Mouse (Mus musculus) neural tube, embryonic 14.5 days (tissue): ENCODE data around the gene Wscd2. TPM values are rescaled to one million over a fixed set of nuclear protein-coding genes. Genes with fewer than 3 reads are reported as not detected.

Source experiments
- ATAC-seq: fragments of 200-750 bp; cut with Nextera tagmentation; 2 replicates; pipeline ENCODE4 v1.8.0; 2017; ENCODE audit warnings: low read depth, mild to moderate bottlenecking, moderate TSS enrichment, moderate library complexity
- H3K27ac ChIP-seq: fragments of 300-500 bp; sonication (generic); 2 replicates; pipeline ENCODE4 v1.5.1; 2014; ENCODE audit warnings: low read depth, mild to moderate bottlenecking, control low read depth, low read length, moderate library complexity, mixed read lengths
- H3K27me3 ChIP-seq: fragments of 300-500 bp; sonication (generic); 2 replicates; pipeline ENCODE4 v1.6.1; 2014; ENCODE audit warnings: low read length; ENCODE audit not compliant: control insufficient read depth, insufficient read depth
- H3K36me3 ChIP-seq: fragments of 300-500 bp; sonication (generic); 2 replicates; pipeline ENCODE4 v1.6.1; 2014; ENCODE audit warnings: low read length, mixed read lengths; ENCODE audit not compliant: control insufficient read depth, insufficient read depth
- H3K4me1 ChIP-seq: fragments of 300-500 bp; sonication (generic); 2 replicates; pipeline ENCODE4 v1.6.1; 2014; ENCODE audit warnings: low read length; ENCODE audit not compliant: control insufficient read depth, insufficient read depth
- H3K4me2 ChIP-seq: fragments of 300-500 bp; sonication (generic); 2 replicates; pipeline ENCODE4 v1.6.1; 2014; ENCODE audit warnings: mild to moderate bottlenecking, low read depth, low read length, control low read depth
- H3K4me3 ChIP-seq: fragments of 300-500 bp; sonication (generic); 2 replicates; pipeline ENCODE4 v1.5.1; 2014; ENCODE audit warnings: low read depth, low read length, control low read depth, mixed read lengths
- H3K9ac ChIP-seq: fragments of 300-500 bp; sonication (generic); replicated peaks from 2 replicates; pipeline ENCODE4 v1.6.1; 2014; ENCODE audit warnings: low read depth, mild to moderate bottlenecking, control low read depth, low read length, mixed read lengths
- H3K9me3 ChIP-seq: fragments of 300-500 bp; sonication (generic); 2 replicates; pipeline ENCODE4 v1.6.1; 2016; ENCODE audit warnings: low read length; ENCODE audit not compliant: control insufficient read depth
- WGBS: fragments of 180-500 bp; shearing (Covaris S2); extraction: QIAGEN DNeasy Blood & Tissue Kit; methylation state at CpG from one replicate; pipeline ENCODE4 v1.1.7; 2014; 5-methylcytosine and 5-hydroxymethylcytosine counted together
- polyA plus RNA-seq: library from polyadenylated mRNA; unstranded; fragments of >200 nt; fragmentation: Nextera tagmentation; extraction: Ambion mirVana; gene quantifications from 2 replicates; pipeline ENCODE4 v1.2.1, GENCODE M21; 2014

Wscd2 gene
- polyA plus RNA-seq, 1 experiment from 2014 or later = 19.9 TPM

- no peak overlapping the region for H3K4me3 ChIP-seq
- no peaks in the 10 kb centered on the region for H3K9me3 ChIP-seq
- ATAC-seq = no peak
- no peak overlapping the region for H3K9ac ChIP-seq
- H3K4me1 ChIP-seq = no peaks in the 10 kb centered on the region
- WGBS = 88% methylated on average over 4 of the region's 4 CpGs
- no peak overlapping the region for H3K27ac ChIP-seq
- H3K4me2 ChIP-seq = no peak overlapping the region
- no peaks in the 10 kb centered on the region for H3K27me3 ChIP-seq
- no peaks in the 10 kb centered on the region for H3K36me3 ChIP-seq
Observed at GRCm38 (mm10) chr5:113618716-113619115, 128.6 kb downstream of the Wscd2 start.

GRCm38 (mm10) chr5:113619151-113619550 lies 129.0 kb downstream of the Wscd2 start:
- H3K4me2 ChIP-seq = no peak overlapping the region
- H3K4me3 ChIP-seq = no peak overlapping the region
- H3K27ac ChIP-seq = no peak overlapping the region
- H3K4me1 ChIP-seq = no peaks in the 10 kb centered on the region
- no peak overlapping the region for H3K9ac ChIP-seq
- H3K36me3 ChIP-seq = no peaks in the 10 kb centered on the region
- ATAC-seq = no peak
- WGBS = 82% methylated on average over 1 of the region's 1 CpGs
- H3K27me3 ChIP-seq = no peaks in the 10 kb centered on the region
- H3K9me3 ChIP-seq = no peaks in the 10 kb centered on the region

- Histone ChIP-seq H3K36me3 (no peaks in the 10 kb centered on the region), H3K27me3 (no peaks in the 10 kb centered on the region), H3K4me1 (no peaks in the 10 kb centered on the region), H3K9ac (no peak overlapping the region), H3K9me3 (no peaks in the 10 kb centered on the region), H3K4me3 (no peak overlapping the region), H3K4me2 (no peak overlapping the region), H3K27ac (no peak overlapping the region)
- no peak for ATAC-seq
- 61% methylated on average over 16 of the region's 16 CpGs for WGBS
Observed at GRCm38 (mm10) chr5:113620130-113620716, 130.1 kb downstream of the Wscd2 start.

- WGBS = 78% methylated on average over 7 of the region's 7 CpGs
- Histone ChIP-seq H3K27ac (no peak overlapping the region), H3K4me3 (no peak overlapping the region), H3K4me2 (no peak overlapping the region), H3K36me3 (no peaks in the 10 kb centered on the region), H3K9me3 (no peaks in the 10 kb centered on the region), H3K27me3 (no peaks in the 10 kb centered on the region), H3K4me1 (no peaks in the 10 kb centered on the region), H3K9ac (no peak overlapping the region)
- no peak for ATAC-seq
Observed at GRCm38 (mm10) chr5:113620999-113621398, 130.9 kb downstream of the Wscd2 start.

- H3K4me3 ChIP-seq = no peak overlapping the region
- no peaks in the 10 kb centered on the region for H3K4me1 ChIP-seq
- H3K9me3 ChIP-seq = no peaks in the 10 kb centered on the region
- WGBS = 32% methylated on average over 2 of the region's 2 CpGs
- no peak overlapping the region for H3K27ac ChIP-seq
- no peak overlapping the region for H3K4me2 ChIP-seq
- ATAC-seq = no peak
- no peaks in the 10 kb centered on the region for H3K36me3 ChIP-seq
- no peaks in the 10 kb centered on the region for H3K27me3 ChIP-seq
- no peak overlapping the region for H3K9ac ChIP-seq
Observed at GRCm38 (mm10) chr5:113623052-113623451, 132.9 kb downstream of the Wscd2 start.

GRCm38 (mm10) chr5:113625068-113625467 lies 134.9 kb downstream of the Wscd2 start:
- Histone ChIP-seq H3K4me1 (no peaks in the 10 kb centered on the region), H3K9me3 (no peaks in the 10 kb centered on the region), H3K4me2 (no peak overlapping the region), H3K4me3 (no peak overlapping the region), H3K9ac (no peak overlapping the region), H3K36me3 (no peaks in the 10 kb centered on the region), H3K27ac (no peak overlapping the region), H3K27me3 (no peaks in the 10 kb centered on the region)
- no peak for ATAC-seq
- WGBS = 89% methylated on average over 4 of the region's 4 CpGs

GRCm38 (mm10) chr5:113626352-113626751 lies 136.2 kb downstream of the Wscd2 start:
- no peaks in the 10 kb centered on the region for H3K36me3 ChIP-seq
- no peak overlapping the region for H3K9ac ChIP-seq
- H3K27ac ChIP-seq = no peak overlapping the region
- no peak overlapping the region for H3K4me2 ChIP-seq
- H3K4me1 ChIP-seq = no peaks in the 10 kb centered on the region
- H3K9me3 ChIP-seq = no peaks in the 10 kb centered on the region
- ATAC-seq = no peak
- H3K27me3 ChIP-seq = no peaks in the 10 kb centered on the region
- 86% methylated on average over 8 of the region's 8 CpGs for WGBS
- no peak overlapping the region for H3K4me3 ChIP-seq

- no peaks in the 10 kb centered on the region for H3K36me3 ChIP-seq
- no peak overlapping the region for H3K4me2 ChIP-seq
- no peak overlapping the region for H3K27ac ChIP-seq
- no peaks in the 10 kb centered on the region for H3K9me3 ChIP-seq
- WGBS = 85% methylated on average over 5 of the region's 5 CpGs
- H3K4me1 ChIP-seq = no peaks in the 10 kb centered on the region
- no peak overlapping the region for H3K4me3 ChIP-seq
- no peak overlapping the region for H3K9ac ChIP-seq
- no peak for ATAC-seq
- no peaks in the 10 kb centered on the region for H3K27me3 ChIP-seq
Observed at GRCm38 (mm10) chr5:113626991-113627390, 136.9 kb downstream of the Wscd2 start.

GRCm38 (mm10) chr5:113627820-113628437 lies 137.8 kb downstream of the Wscd2 start:
- Histone ChIP-seq H3K27me3 (no peaks in the 10 kb centered on the region), H3K4me2 (no peak overlapping the region), H3K36me3 (no peaks in the 10 kb centered on the region), H3K27ac (no peak overlapping the region), H3K4me1 (no peaks in the 10 kb centered on the region), H3K4me3 (no peak overlapping the region), H3K9me3 (no peaks in the 10 kb centered on the region), H3K9ac (no peak overlapping the region)
- no peak for ATAC-seq
- 65% methylated on average over 11 of the region's 11 CpGs for WGBS
